10 mouse cellular contexts compared by ENCODE assay signal in the genomic region with DNA sequence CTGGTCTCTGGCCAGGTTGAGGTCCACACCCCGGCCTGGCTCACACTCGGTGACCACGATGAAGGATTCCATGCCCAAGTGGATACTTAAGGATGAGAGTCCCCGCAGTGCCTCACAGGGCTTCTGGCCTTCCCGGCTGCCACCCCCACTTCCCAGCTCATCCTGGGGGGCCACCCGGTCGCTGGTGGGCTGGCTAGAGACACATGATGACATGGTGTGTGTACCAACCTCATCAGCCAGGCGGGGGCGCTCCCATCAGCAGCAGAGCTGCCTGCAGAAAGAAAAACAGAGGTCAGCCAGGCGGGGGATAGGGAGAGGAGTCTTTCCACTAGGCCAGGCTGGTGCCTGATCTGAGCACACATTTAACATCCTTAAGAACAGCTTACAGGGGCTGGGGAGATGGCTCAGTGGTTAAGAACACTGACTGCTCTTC. TPM values are rescaled to one million over a fixed set of nuclear protein-coding genes. Genes with fewer than 3 reads are reported as not detected.
DNase-seq lines count a peak whose midpoint lies in the region; ATAC-seq and TF ChIP-seq lines count a peak whose summit lies in the region.
"Had no signal": no experiment of that assay in that cellular context is flagged by ENCODE, and none has a peak within 500 bp of the region (broad histone marks: within the 10 kb centered on the region; RNA-seq: fewer than 3 reads in every experiment).

No protein-coding gene starts in this region.

- intact Hi-C loops in heart, adult 2 months (cut with DNase I), result no loop called here

- no peak overlapping the region for H3K27ac ChIP-seq in heart, adult 2 months
- 0 out of 2 replicates have a peak overlapping the region, but pooled peaks have one; percentile 32 for H3K27ac ChIP-seq in intestine, embryonic 15.5 days
- H3K27ac ChIP-seq: hindbrain, embryonic 15.5 days had no signal

- no peak for TF ChIP-seq POLR2A in heart, adult 2 months (IDR thresholded peaks at IDR 0.05; ENCODE audit: insufficient read depth, low read depth, low read length)

- peaks cover 3% of the 10 kb centered on the region for H3K4me1 ChIP-seq in heart, adult 2 months (ENCODE audit: control insufficient read depth, insufficient read depth, low read length)
- peaks cover 9% of the 10 kb centered on the region; the same call in 1 of the 2 replicates for H3K4me1 ChIP-seq in intestine, embryonic 15.5 days (replicated peaks)
- H3K4me1 ChIP-seq: hindbrain, embryonic 15.5 days had no signal

- WGBS in heart, adult 2 months, result 46% methylated on average over 10 of the region's 10 CpGs
- 59% methylated on average over 10 of the region's 10 CpGs for WGBS in intestine, embryonic 15.5 days

- no peak overlapping the region; the same call in 1 of the 2 replicates for H3K4me2 ChIP-seq in intestine, embryonic 15.5 days (replicated peaks)
- H3K4me2 ChIP-seq: hindbrain, embryonic 15.5 days had no signal

- peak; percentile 59 for TF ChIP-seq CTCF in heart, adult 2 months (IDR thresholded peaks at IDR 0.05)

- no peak overlapping the region for H3K4me3 ChIP-seq in heart, adult 2 months
- H3K4me3 ChIP-seq in intestine, embryonic 15.5 days (replicated peaks), result no peak overlapping the region
- H3K4me3 ChIP-seq: hindbrain, embryonic 15.5 days; myocyte had no signal

- H3K9ac ChIP-seq in heart, adult 2 months (ENCODE audit: low read depth, low read length), result no peak overlapping the region
- H3K9ac ChIP-seq in intestine, embryonic 15.5 days, result no peak overlapping the region
- H3K9ac ChIP-seq: hindbrain, embryonic 15.5 days had no signal

- H3K27me3 ChIP-seq in heart, adult 2 months (ENCODE audit: control insufficient read depth, insufficient read depth, low read length), result no peaks in the 10 kb centered on the region
- no peaks in the 10 kb centered on the region for H3K27me3 ChIP-seq in intestine, embryonic 15.5 days (replicated peaks)
- H3K27me3 ChIP-seq: hindbrain, embryonic 15.5 days had no signal

- TF ChIP-seq EP300 in heart, adult 2 months (IDR thresholded peaks at IDR 0.05; ENCODE audit: insufficient read depth, low read depth, low read length), result no peak

- no peaks in the 10 kb centered on the region for H3K9me3 ChIP-seq in intestine, embryonic 15.5 days
- H3K9me3 ChIP-seq: hindbrain, embryonic 15.5 days had no signal

- H3K79me2 ChIP-seq in heart, adult 2 months (replicated peaks; ENCODE audit: control insufficient read depth, insufficient read depth, low read length), result no peaks in the 10 kb centered on the region; the same call in 1 of the 2 replicates

- DNase-seq in heart, adult 2 months, result peak; percentile 40 to 59
- DNase-seq in heart, adult 9 months (ENCODE audit: low spot score in 2 of 2), result no peak
- peak; percentile 55 for DNase-seq in A20 (ENCODE audit: low read depth, low spot score)
- peak; percentile 79 for DNase-seq in cerebellum, adult 11-12 months
- DNase-seq in lung, postnatal 4 days, result peak; percentile 61 to 70
- no peak for DNase-seq in right cerebral cortex, postnatal 36 days (ENCODE audit: low spot score in 2 of 2)
- no peak for DNase-seq in c-Kit-positive CD71-positive TER-119-positive erythroid progenitor cells, embryonic 14.5 days (ENCODE audit: low spot score)

- H3K36me3 ChIP-seq in heart, adult 2 months (ENCODE audit: control insufficient read depth, insufficient read depth, low read length), result no peaks in the 10 kb centered on the region; the same call in 1 of the 2 replicates
- H3K36me3 ChIP-seq in intestine, embryonic 15.5 days, result no peaks in the 10 kb centered on the region

- 0 out of 2 replicates have a peak, but pooled peaks have one; percentile 35 for ATAC-seq in intestine, embryonic 15.5 days

RNA-seq across cellular contexts. Expression of gene Camkk2, which starts 15.2 kb away (rescaled TPM):
- total RNA-seq in heart, adult 2 months (2021), result 10 to 100 TPM; 10.2 to 13.6 TPM
- 9.3 and 10.5 TPM in 2 replicates for polyA plus RNA-seq in heart, adult 2 months (2012; rRNA removed)
- 20.5 and 23.8 TPM in 2 replicates for polyA plus RNA-seq in intestine, embryonic 15.5 days (2015; fragmentation: Nextera tagmentation; extraction: Ambion mirVana)

RNA-seq across cellular contexts. Expression of gene P2rx4, which starts 56.7 kb away (rescaled TPM):
- 10 to 100 TPM; 17.4 to 19.0 TPM for total RNA-seq in heart, adult 2 months (2021)
- 28.9 and 35.0 TPM in 2 replicates for polyA plus RNA-seq in heart, adult 2 months (2012; rRNA removed)
- 38.2 and 39.6 TPM in 2 replicates for polyA plus RNA-seq in intestine, embryonic 15.5 days (2015; fragmentation: Nextera tagmentation; extraction: Ambion mirVana)

RNA-seq across cellular contexts. Expression of gene Anapc5, which starts 57.1 kb away (rescaled TPM):
- 100 to 1,000 TPM; 150 to 165 TPM for total RNA-seq in heart, adult 2 months (2021)
- 210 and 302 TPM in 2 replicates for polyA plus RNA-seq in heart, adult 2 months (2012; rRNA removed)
- 362 and 376 TPM in 2 replicates for polyA plus RNA-seq in intestine, embryonic 15.5 days (2015; fragmentation: Nextera tagmentation; extraction: Ambion mirVana)

Comparison
In these comparisons a context has a peak if more than half of its experiments do, and no peak if none do; other contexts are left out.
1. DNase-seq: peak in heart, adult 2 months (2 of 2), A20 (single experiment), cerebellum, adult 11-12 months (single experiment) and lung, postnatal 4 days (2 of 2); none in heart, adult 9 months (0 of 2), right cerebral cortex, postnatal 36 days (0 of 2) and c-Kit-positive CD71-positive TER-119-positive erythroid progenitor cells, embryonic 14.5 days (single experiment).